Mouse (Mus musculus) testis, adult 2 months (tissue): ENCODE measurements around the gene Gpr19.

ENCODE experiments used
- CTCF ChIP-seq: fragments of 200-500 bp; IDR thresholded peaks from 2 replicates; pipeline ENCODE4 v1.5.1; 2012; ENCODE audit warnings: low read depth, mild to moderate bottlenecking, inconsistent platforms, low read length, moderate library complexity; ENCODE audit not compliant: control insufficient read depth, insufficient read depth, insufficient replicate concordance
- POLR2A ChIP-seq: fragments of 200-500 bp; IDR thresholded peaks from 2 replicates; pipeline ENCODE4 v1.6.1; 2012; ENCODE audit warnings: low read depth, mild to moderate bottlenecking, inconsistent platforms, low read length, moderate library complexity; ENCODE audit not compliant: control insufficient read depth

DNA sequence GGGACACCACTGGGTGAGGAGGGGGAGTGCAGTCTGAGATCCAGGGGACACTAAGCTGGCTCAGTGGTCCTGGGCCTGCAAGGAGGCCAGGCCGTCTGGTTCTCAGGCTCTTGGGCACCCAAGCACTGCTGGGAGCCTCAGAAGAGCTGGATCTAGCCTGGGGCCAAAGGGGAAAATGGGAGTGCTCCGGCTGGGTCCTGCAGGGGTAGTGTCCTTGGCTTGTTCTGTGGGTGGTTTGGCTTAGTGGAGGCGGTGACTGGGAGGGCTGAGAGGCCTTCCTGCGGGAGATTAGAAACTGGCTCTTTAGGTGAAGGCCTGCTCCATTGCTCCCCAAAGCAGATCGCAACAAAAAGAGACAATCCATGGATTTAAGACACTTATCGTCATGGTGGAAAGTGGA is 52.1 kb downstream of the Gpr19 start:
- TF ChIP-seq POLR2A: no peak
- no peak for TF ChIP-seq CTCF
